Comparison of ENCODE assay signal across 8 mouse cellular contexts in the genomic region with DNA sequence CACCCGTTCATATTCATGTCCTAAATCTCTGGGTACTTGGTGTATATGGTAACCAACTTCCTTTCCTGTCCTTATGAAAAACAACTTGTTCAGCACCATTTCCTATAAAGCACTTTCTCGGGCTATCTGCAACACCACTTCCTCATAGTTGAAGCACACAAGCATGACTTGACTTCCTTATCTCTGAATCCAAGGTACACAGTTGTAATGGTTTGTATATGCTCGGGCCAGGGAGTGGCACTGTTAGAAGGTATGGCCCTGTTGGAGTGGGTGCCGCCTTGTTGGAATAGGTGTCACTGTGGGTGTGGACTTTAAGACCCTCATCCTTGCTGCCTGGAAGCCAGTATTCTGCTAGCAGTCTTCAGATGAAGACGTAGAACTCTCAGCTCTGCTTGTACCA. TPM values are rescaled to one million over a fixed set of nuclear protein-coding genes. Genes with fewer than 3 reads are reported as not detected.
A peak's percentile ranks its signal among the peaks of the same experiment; 100 is the strongest.
DNase-seq lines count a peak whose midpoint lies in the region; ATAC-seq and TF ChIP-seq lines count a peak whose summit lies in the region.

No protein-coding gene starts in this region.

- DNase-seq in kidney, adult 2 months = peak; percentile 21
- DNase-seq in lung, postnatal 10 days = peak; percentile 3
- no peak for DNase-seq in forebrain, embryonic 11.5 days (ENCODE audit: low spot score)
- DNase-seq in left cerebral cortex, postnatal 14 days (ENCODE audit: low spot score in 2 of 2) = no peak

- H3K9ac ChIP-seq in kidney, embryonic 14.5 days (ENCODE audit: low read depth, low read length) = no peak overlapping the region
- H3K9ac ChIP-seq in heart, embryonic 12.5 days = no peak overlapping the region
- H3K9ac ChIP-seq in stomach, embryonic 15.5 days = no peak overlapping the region
- H3K9ac ChIP-seq in forebrain, embryonic 11.5 days (ENCODE audit: low read length) = no peak overlapping the region

- intact Hi-C loops in left cerebral cortex, postnatal 14 days (cut with DNase I) = no loop called here

- H3K36me3 ChIP-seq in kidney, adult 2 months (ENCODE audit: control insufficient read depth, insufficient read depth, low read length) = no peaks in the 10 kb centered on the region
- H3K36me3 ChIP-seq in kidney, embryonic 14.5 days (ENCODE audit: control insufficient read depth, insufficient read depth, low read length) = no peaks in the 10 kb centered on the region
- 0 out of 2 replicates have a peak, but pooled peaks cover 4% of the 10 kb centered on the region for H3K36me3 ChIP-seq in heart, embryonic 12.5 days
- H3K36me3 ChIP-seq in stomach, embryonic 15.5 days = no peaks in the 10 kb centered on the region
- no peaks in the 10 kb centered on the region for H3K36me3 ChIP-seq in forebrain, embryonic 11.5 days (ENCODE audit: control insufficient read depth, insufficient read depth, low read length)

- H3K4me3 ChIP-seq in kidney, adult 2 months (ENCODE audit: insufficient read depth, low read depth, low read length) = no peak overlapping the region
- H3K4me3 ChIP-seq in kidney, embryonic 14.5 days (ENCODE audit: low read length) = no peak overlapping the region
- H3K4me3 ChIP-seq in heart, embryonic 12.5 days = no peak overlapping the region
- no peak overlapping the region for H3K4me3 ChIP-seq in stomach, embryonic 15.5 days (replicated peaks)
- no peak overlapping the region for H3K4me3 ChIP-seq in forebrain, embryonic 11.5 days (ENCODE audit: low read depth, low read length)

- no peak for TF ChIP-seq CTCF in kidney, adult 2 months (conservative IDR thresholded peaks at IDR 0.05; ENCODE audit: insufficient read depth, insufficient read length, low read depth, low read length)

- no peak for ATAC-seq in kidney, embryonic 14.5 days (ENCODE audit: low FRiP score, low TSS enrichment)
- peak; percentile 91 for ATAC-seq in heart, embryonic 12.5 days (ENCODE audit: insufficient number of reproducible peaks, low FRiP score)
- ATAC-seq in stomach, embryonic 15.5 days (ENCODE audit: insufficient read depth, low FRiP score, low read depth) = peak; percentile 96
- no peak for ATAC-seq in forebrain, embryonic 11.5 days (replicated peaks; ENCODE audit: low FRiP score)
- no peak for ATAC-seq in cerebellum, adult (ENCODE audit: insufficient number of reproducible peaks, low FRiP score, low TSS enrichment)

- whole genome bisulfite sequencing in kidney, adult 2 months = 61% methylated on average over 5 of the region's 5 CpGs
- WGBS in kidney, embryonic 14.5 days = 77% methylated on average over 5 of the region's 5 CpGs
- WGBS in heart, embryonic 12.5 days = 45% methylated on average over 5 of the region's 5 CpGs
- 61% methylated on average over 5 of the region's 5 CpGs for WGBS in stomach, embryonic 15.5 days
- WGBS in forebrain, embryonic 11.5 days = 92% methylated on average over 5 of the region's 5 CpGs

- H3K9me3 ChIP-seq in kidney, embryonic 14.5 days (ENCODE audit: control insufficient read depth, low read length) = no peaks in the 10 kb centered on the region
- no peaks in the 10 kb centered on the region for H3K9me3 ChIP-seq in heart, embryonic 12.5 days (replicated peaks)
- H3K9me3 ChIP-seq in stomach, embryonic 15.5 days = no peaks in the 10 kb centered on the region
- H3K9me3 ChIP-seq in forebrain, embryonic 11.5 days (ENCODE audit: control insufficient read depth, low read length) = no peaks in the 10 kb centered on the region

- no peak for TF ChIP-seq POLR2A in kidney, adult 2 months (IDR thresholded peaks at IDR 0.05; ENCODE audit: low read depth, low read length)

- H3K4me2 ChIP-seq in kidney, embryonic 14.5 days (replicated peaks; ENCODE audit: low read depth, low read length) = no peak overlapping the region
- H3K4me2 ChIP-seq in heart, embryonic 12.5 days = no peak overlapping the region; the same call in 1 of the 2 replicates
- H3K4me2 ChIP-seq in stomach, embryonic 15.5 days = no peak overlapping the region
- no peak overlapping the region for H3K4me2 ChIP-seq in forebrain, embryonic 11.5 days (ENCODE audit: low read depth, low read length, severe bottlenecking)

- 0 out of 2 replicates have a peak, but pooled peaks cover 3% of the 10 kb centered on the region for H3K4me1 ChIP-seq in kidney, adult 2 months (ENCODE audit: control insufficient read depth, insufficient read depth, low read length)
- H3K4me1 ChIP-seq in kidney, embryonic 14.5 days (ENCODE audit: control insufficient read depth, insufficient read depth, low read length) = no peaks in the 10 kb centered on the region
- H3K4me1 ChIP-seq in heart, embryonic 12.5 days (replicated peaks) = peaks cover 36% of the 10 kb centered on the region
- no peaks in the 10 kb centered on the region for H3K4me1 ChIP-seq in stomach, embryonic 15.5 days
- H3K4me1 ChIP-seq in forebrain, embryonic 11.5 days (replicated peaks; ENCODE audit: control insufficient read depth, insufficient read depth, low read length) = no peaks in the 10 kb centered on the region

- H3K27ac ChIP-seq in kidney, adult 2 months (ENCODE audit: insufficient read depth, low read depth, low read length) = 0 out of 2 replicates have a peak overlapping the region, but pooled peaks have one; percentile 50
- no peak overlapping the region for H3K27ac ChIP-seq in kidney, embryonic 14.5 days (ENCODE audit: low read depth, low read length)
- no peak overlapping the region for H3K27ac ChIP-seq in heart, embryonic 12.5 days (ENCODE audit: poor library complexity, severe bottlenecking)
- peak overlapping the region; percentile 19; the same call in 1 of the 2 replicates for H3K27ac ChIP-seq in stomach, embryonic 15.5 days
- H3K27ac ChIP-seq in forebrain, embryonic 11.5 days (ENCODE audit: low read depth, low read length) = no peak overlapping the region

- H3K27me3 ChIP-seq in kidney, adult 2 months (replicated peaks; ENCODE audit: control insufficient read depth, insufficient read depth, low read length) = no peaks in the 10 kb centered on the region
- H3K27me3 ChIP-seq in kidney, embryonic 14.5 days (ENCODE audit: control insufficient read depth, insufficient read depth, low read length) = no peaks in the 10 kb centered on the region
- H3K27me3 ChIP-seq in heart, embryonic 12.5 days (replicated peaks) = no peaks in the 10 kb centered on the region
- H3K27me3 ChIP-seq in stomach, embryonic 15.5 days (replicated peaks) = no peaks in the 10 kb centered on the region
- no peaks in the 10 kb centered on the region for H3K27me3 ChIP-seq in forebrain, embryonic 11.5 days (ENCODE audit: control insufficient read depth, insufficient read depth, low read length)

RNA-seq across cellular contexts. Expression of gene Kif2a, which starts 23.3 kb away (rescaled TPM):
- 1.5 and 2.5 TPM in 2 replicates for polyA plus RNA-seq in kidney, adult 2 months (2012; rRNA removed)
- 20.3 and 21.7 TPM in 2 replicates for polyA plus RNA-seq in kidney, embryonic 14.5 days (2014; fragmentation: Nextera tagmentation; extraction: Ambion mirVana)
- 16.8 and 19.5 TPM in 2 replicates for polyA plus RNA-seq in heart, embryonic 12.5 days (2016; fragmentation: Nextera tagmentation; extraction: Ambion mirVana)
- 16.0 and 21.5 TPM in 2 replicates for polyA plus RNA-seq in stomach, embryonic 15.5 days (2015; fragmentation: Nextera tagmentation; extraction: Ambion mirVana)
- 31.3 and 37.0 TPM in 2 replicates for polyA plus RNA-seq in forebrain, embryonic 11.5 days (2014; fragmentation: Nextera tagmentation; extraction: Ambion mirVana)
- 100 to 1,000 TPM; 131 to 135 TPM for total RNA-seq in left cerebral cortex, postnatal 14 days (2021)

RNA-seq across cellular contexts. Expression of gene Dimt1, which starts 51.7 kb away (rescaled TPM):
- polyA plus RNA-seq in kidney, adult 2 months (2012; rRNA removed) = 4.5 and 4.6 TPM in 2 replicates
- 54.6 and 58.6 TPM in 2 replicates for polyA plus RNA-seq in kidney, embryonic 14.5 days (2014; fragmentation: Nextera tagmentation; extraction: Ambion mirVana)
- polyA plus RNA-seq in heart, embryonic 12.5 days (2016; fragmentation: Nextera tagmentation; extraction: Ambion mirVana) = 33.8 and 37.3 TPM in 2 replicates
- 37.9 and 39.0 TPM in 2 replicates for polyA plus RNA-seq in stomach, embryonic 15.5 days (2015; fragmentation: Nextera tagmentation; extraction: Ambion mirVana)
- 49.3 and 52.0 TPM in 2 replicates for polyA plus RNA-seq in forebrain, embryonic 11.5 days (2014; fragmentation: Nextera tagmentation; extraction: Ambion mirVana)
- 10 to 100 TPM; 17.8 to 19.0 TPM for total RNA-seq in left cerebral cortex, postnatal 14 days (2021)

Comparison
In these comparisons a context has a peak if more than half of its experiments do, and no peak if none do; other contexts are left out.
1. H3K27ac ChIP-seq: peak in kidney, adult 2 months (single experiment) and stomach, embryonic 15.5 days (single experiment); none in kidney, embryonic 14.5 days (single experiment), heart, embryonic 12.5 days (single experiment) and forebrain, embryonic 11.5 days (single experiment).
2. DNase-seq: peak in kidney, adult 2 months (single experiment) and lung, postnatal 10 days (single experiment); none in forebrain, embryonic 11.5 days (single experiment) and left cerebral cortex, postnatal 14 days (0 of 2).
3. ATAC-seq: peak in heart, embryonic 12.5 days (single experiment) and stomach, embryonic 15.5 days (single experiment); none in kidney, embryonic 14.5 days (single experiment), forebrain, embryonic 11.5 days (single experiment) and cerebellum, adult (single experiment).